Mouse (Mus musculus) small intestine, adult 10 weeks (tissue): ENCODE data around the gene Sbk1. TPM values are rescaled to one million over a fixed set of nuclear protein-coding genes. Genes with fewer than 3 reads are reported as not detected.

Experiments
- polyA plus RNA-seq: library from polyadenylated mRNA; stranded (reverse); fragments of 350-450 nt; fragmentation: Illumina TruSeq; extraction: RNeasy Lipid Tissue Mini Kit (QIAGEN cat#74804); gene quantifications from one replicate; pipeline ENCODE4 v1.2.3, GENCODE M21; 2014; ENCODE audit warnings: low replicate concordance

Sbk1 gene
- polyA plus RNA-seq: 4.1 TPM

DNA sequence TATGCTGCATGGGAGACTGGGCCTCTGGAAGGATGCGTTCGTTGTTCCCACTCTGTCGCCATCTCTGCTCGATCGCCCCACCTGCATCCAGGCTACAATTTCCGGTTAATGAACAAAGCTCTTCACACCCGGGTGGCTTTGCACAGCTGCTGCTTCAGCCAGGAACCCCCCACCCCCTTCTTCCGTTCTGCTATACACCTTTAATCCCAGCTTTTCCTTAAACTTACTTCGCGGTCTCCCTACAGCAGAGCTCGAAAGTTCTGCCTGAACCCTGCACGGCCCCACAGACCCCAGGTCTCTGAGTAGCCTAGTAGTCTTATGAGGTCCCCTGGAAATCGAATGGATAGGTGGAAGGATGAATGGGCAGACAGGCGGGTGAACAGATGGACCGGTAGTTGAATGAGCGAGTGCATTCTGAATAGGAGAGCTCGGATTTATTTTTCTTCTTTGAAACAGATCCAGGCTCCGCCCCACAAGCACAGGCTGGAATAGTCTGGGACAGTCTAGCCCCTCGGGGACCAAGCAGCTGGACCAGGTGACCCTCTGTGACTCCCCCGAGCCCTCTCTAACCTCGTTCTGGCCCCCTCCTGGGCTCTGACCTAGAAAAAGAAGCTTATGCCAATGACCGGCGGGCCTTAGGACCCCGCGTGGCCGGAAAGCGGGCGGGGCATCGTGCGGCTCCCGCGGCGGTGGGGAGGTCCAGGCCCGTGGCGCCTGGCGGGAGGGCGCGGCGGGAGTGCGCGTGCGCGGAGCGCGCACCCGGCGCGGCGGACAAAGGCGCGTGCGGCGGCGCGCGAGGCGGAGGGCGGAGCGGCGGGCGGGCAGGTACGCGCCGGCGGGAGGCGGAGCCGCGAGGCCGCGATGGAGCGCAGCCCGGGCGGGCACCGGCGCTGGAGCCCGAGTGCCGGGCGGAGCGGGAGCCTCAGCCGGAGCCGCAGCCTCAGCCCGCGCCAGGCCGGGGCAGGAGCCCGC lies at the start of gene Sbk1:
Gene Sbk1, plus strand, starts transcription at position 908 of the 972 bp plus-strand sequence.

Other genes starting within 250 kb of the Sbk1 start
- gene Gsg1l, start 190.2 kb upstream of the Sbk1 start, polyA plus RNA-seq: not detected
- 20.2 TPM for gene Xpo6, start 72.1 kb upstream of the Sbk1 start, polyA plus RNA-seq
- not detected for gene Lat, start 97.0 kb downstream of the Sbk1 start, polyA plus RNA-seq
- 4.0 TPM for gene Spns1, start 104.8 kb downstream of the Sbk1 start, polyA plus RNA-seq
- 8.7 TPM for gene Nfatc2ip, start 124.1 kb downstream of the Sbk1 start, polyA plus RNA-seq
- gene Cd19, start 142.3 kb downstream of the Sbk1 start, polyA plus RNA-seq: 0.97 TPM
- 1.0 TPM for gene Rabep2, start 156.1 kb downstream of the Sbk1 start, polyA plus RNA-seq
- not detected for gene Atp2a1, start 190.5 kb downstream of the Sbk1 start, polyA plus RNA-seq
- 0.45 TPM for gene Sh2b1, start 202.8 kb downstream of the Sbk1 start, polyA plus RNA-seq
- gene Tufm, start 214.7 kb downstream of the Sbk1 start, polyA plus RNA-seq: 3.2 TPM
- gene Atxn2l, start 230.8 kb downstream of the Sbk1 start, polyA plus RNA-seq: 19.2 TPM